Mouse (Mus musculus) liver, embryonic 13.5 days (tissue): ENCODE results near the gene Cyb5rl. TPM values are rescaled to one million over a fixed set of nuclear protein-coding genes. Genes with fewer than 3 reads are reported as not detected.
A peak's percentile ranks its signal among the peaks of the same experiment; 100 is the strongest.

Source experiments
- ATAC-seq: fragments of 200-750 bp; cut with Nextera tagmentation; 2 replicates; pipeline ENCODE4 v1.8.0; 2017; ENCODE audit warnings: low read depth, mild to moderate bottlenecking, moderate number of reproducible peaks, moderate library complexity
- DNase-seq: peaks from one replicate; pipeline ENCODE4 v3.0.0; 2022
- H3K27ac ChIP-seq: fragments of 300-500 bp; sonication (generic); 2 replicates; pipeline ENCODE4 v1.5.1; 2015; ENCODE audit warnings: moderate library complexity, mild to moderate bottlenecking, inconsistent platforms
- H3K27me3 ChIP-seq: fragments of 300-500 bp; sonication (generic); 2 replicates; pipeline ENCODE4 v1.6.1; 2015; ENCODE audit warnings: mild to moderate bottlenecking, inconsistent platforms
- H3K36me3 ChIP-seq: fragments of 300-500 bp; sonication (generic); 2 replicates; pipeline ENCODE4 v1.6.1; 2015; ENCODE audit warnings: mild to moderate bottlenecking, inconsistent platforms
- H3K4me1 ChIP-seq: fragments of 300-500 bp; sonication (generic); replicated peaks from 2 replicates; pipeline ENCODE4 v1.6.1; 2015; ENCODE audit warnings: inconsistent platforms
- H3K4me2 ChIP-seq: fragments of 300-500 bp; sonication (generic); 2 replicates; pipeline ENCODE4 v1.6.1; 2015; ENCODE audit warnings: inconsistent platforms, mild to moderate bottlenecking, moderate library complexity
- H3K4me3 ChIP-seq: fragments of 300-500 bp; sonication (generic); replicated peaks from 2 replicates; pipeline ENCODE4 v1.5.1; 2015; ENCODE audit warnings: mild to moderate bottlenecking, inconsistent platforms
- H3K9ac ChIP-seq: fragments of 300-500 bp; sonication (generic); 2 replicates; pipeline ENCODE4 v1.6.1; 2015; ENCODE audit warnings: mild to moderate bottlenecking, inconsistent platforms
- H3K9me3 ChIP-seq: fragments of 300-500 bp; sonication (generic); replicated peaks from 2 replicates; pipeline ENCODE4 v1.6.1; 2016; ENCODE audit warnings: inconsistent platforms
- WGBS: fragments of 180-500 bp; shearing (Covaris S2); methylation state at CpG from one replicate; pipeline ENCODE4 v1.1.7; 2015; ENCODE audit not compliant: insufficient replicate concordance; 5-methylcytosine and 5-hydroxymethylcytosine counted together
- polyA plus RNA-seq: library from polyadenylated mRNA; unstranded; fragments of >200 nt; fragmentation: Nextera tagmentation; extraction: Ambion mirVana; gene quantifications from 2 replicates; pipeline ENCODE4 v1.2.1, GENCODE M21; 2015

The Cyb5rl gene
- polyA plus RNA-seq: 2.6 and 2.8 TPM in 2 replicates

- DNase-seq: peak; percentile 97
- H3K4me2 ChIP-seq: peak within 1 kb of the TSS; percentile 99
- peaks cover 31% of the 10 kb centered on the region for H3K36me3 ChIP-seq
- no peak within 1 kb of the TSS for H3K27ac ChIP-seq
- peak within 1 kb of the TSS; percentile 85 for H3K4me3 ChIP-seq
- ATAC-seq: peak; percentile 94
- peaks cover 34% of the 10 kb centered on the region for H3K4me1 ChIP-seq
- H3K27me3 ChIP-seq: no peaks in the 10 kb centered on the region
- WGBS: under 1% methylated on average over 60 of the region's 60 CpGs
- no peaks in the 10 kb centered on the region for H3K9me3 ChIP-seq
- peak within 1 kb of the TSS; percentile 86 for H3K9ac ChIP-seq
Observed at GRCm38 (mm10) chr4:107066252-107067124, at the start of gene Cyb5rl, which contains the start of gene Mrpl37. Gene Cyb5rl (plus strand): TSS chr4:107066988. Gene Mrpl37 (minus strand): TSS chr4:107066868.

GRCm38 (mm10) chr4:107017257-107017656 lies 49.5 kb upstream of the Cyb5rl start:
- Histone ChIP-seq H3K27me3 (no peaks in the 10 kb centered on the region), H3K4me1 (peaks cover 59% of the 10 kb centered on the region), H3K4me3 (no peak overlapping the region), H3K4me2 (no peak overlapping the region), H3K27ac (no peak overlapping the region), H3K36me3 (peaks cover 36% of the 10 kb centered on the region), H3K9ac (no peak overlapping the region), H3K9me3 (no peaks in the 10 kb centered on the region)
- ATAC-seq (no peak), DNase-seq (no peak)

GRCm38 (mm10) chr4:107018521-107018920 lies 48.3 kb upstream of the Cyb5rl start:
- no peak overlapping the region for H3K4me2 ChIP-seq
- WGBS: 80% methylated on average over 3 of the region's 3 CpGs
- 0 out of 2 replicates have a peak overlapping the region, but pooled peaks have one; percentile 15 for H3K27ac ChIP-seq
- H3K4me1 ChIP-seq: peaks cover 50% of the 10 kb centered on the region
- ATAC-seq: no peak
- no peak for DNase-seq
- no peaks in the 10 kb centered on the region for H3K9me3 ChIP-seq
- H3K4me3 ChIP-seq: no peak overlapping the region
- H3K27me3 ChIP-seq: no peaks in the 10 kb centered on the region
- no peak overlapping the region for H3K9ac ChIP-seq
- peaks cover 28% of the 10 kb centered on the region for H3K36me3 ChIP-seq

- Histone ChIP-seq H3K27me3 (no peaks in the 10 kb centered on the region), H3K4me3 (no peak overlapping the region), H3K4me2 (no peak overlapping the region), H3K36me3 (peaks cover 23% of the 10 kb centered on the region), H3K27ac (peak overlapping the region; percentile 15; the same call in 1 of the 2 replicates), H3K9ac (no peak overlapping the region), H3K4me1 (peaks cover 46% of the 10 kb centered on the region), H3K9me3 (no peaks in the 10 kb centered on the region)
- 77% methylated on average over 7 of the region's 7 CpGs for WGBS
- ATAC-seq: no peak
- DNase-seq: no peak
Observed at GRCm38 (mm10) chr4:107019027-107019426, 47.8 kb upstream of the Cyb5rl start.

- Histone ChIP-seq H3K4me1 (peaks cover 46% of the 10 kb centered on the region), H3K36me3 (peaks cover 23% of the 10 kb centered on the region), H3K27me3 (no peaks in the 10 kb centered on the region), H3K4me3 (no peak overlapping the region), H3K4me2 (no peak overlapping the region), H3K9me3 (no peaks in the 10 kb centered on the region), H3K27ac (no peak overlapping the region), H3K9ac (no peak overlapping the region)
- no peak for ATAC-seq
- 61% methylated on average over 5 of the region's 5 CpGs for WGBS
- DNase-seq: no peak
Observed at GRCm38 (mm10) chr4:107020287-107021000, 46.3 kb upstream of the Cyb5rl start.

GRCm38 (mm10) chr4:107021464-107021863 lies 45.3 kb upstream of the Cyb5rl start:
- Histone ChIP-seq H3K4me3 (no peak overlapping the region), H3K9ac (no peak overlapping the region), H3K9me3 (no peaks in the 10 kb centered on the region), H3K4me1 (peaks cover 40% of the 10 kb centered on the region), H3K4me2 (no peak overlapping the region), H3K27ac (no peak overlapping the region), H3K36me3 (peaks cover 17% of the 10 kb centered on the region), H3K27me3 (no peaks in the 10 kb centered on the region)
- WGBS: 74% methylated on average over 3 of the region's 3 CpGs
- DNase-seq (no peak), ATAC-seq (no peak)

GRCm38 (mm10) chr4:107024899-107025298 lies 41.9 kb upstream of the Cyb5rl start:
- DNase-seq (no peak), ATAC-seq (no peak)
- Histone ChIP-seq H3K4me3 (no peak overlapping the region), H3K9ac (no peak overlapping the region), H3K36me3 (peaks cover 42% of the 10 kb centered on the region), H3K27me3 (no peaks in the 10 kb centered on the region), H3K4me1 (peaks cover 18% of the 10 kb centered on the region), H3K4me2 (no peak overlapping the region), H3K27ac (no peak overlapping the region), H3K9me3 (no peaks in the 10 kb centered on the region)
- 81% methylated on average over 7 of the region's 7 CpGs for WGBS

GRCm38 (mm10) chr4:107025369-107025768 lies 41.4 kb upstream of the Cyb5rl start:
- H3K27ac ChIP-seq: no peak overlapping the region
- no peaks in the 10 kb centered on the region for H3K9me3 ChIP-seq
- no peak overlapping the region for H3K9ac ChIP-seq
- no peak overlapping the region for H3K4me3 ChIP-seq
- peaks cover 14% of the 10 kb centered on the region for H3K4me1 ChIP-seq
- no peak overlapping the region for H3K4me2 ChIP-seq
- ATAC-seq: no peak
- peaks cover 47% of the 10 kb centered on the region for H3K36me3 ChIP-seq
- 87% methylated on average over 5 of the region's 5 CpGs for WGBS
- no peaks in the 10 kb centered on the region for H3K27me3 ChIP-seq
- DNase-seq: no peak

- peaks cover 4% of the 10 kb centered on the region for H3K4me1 ChIP-seq
- no peak overlapping the region for H3K27ac ChIP-seq
- 66% methylated on average over 8 of the region's 8 CpGs for WGBS
- H3K27me3 ChIP-seq: no peaks in the 10 kb centered on the region
- H3K9ac ChIP-seq: no peak overlapping the region
- no peak for DNase-seq
- H3K9me3 ChIP-seq: no peaks in the 10 kb centered on the region
- H3K4me2 ChIP-seq: no peak overlapping the region
- no peak for ATAC-seq
- no peak overlapping the region for H3K4me3 ChIP-seq
- peaks cover 58% of the 10 kb centered on the region for H3K36me3 ChIP-seq
Observed at GRCm38 (mm10) chr4:107026451-107026850, 40.3 kb upstream of the Cyb5rl start.

- Histone ChIP-seq H3K4me3 (no peak overlapping the region), H3K36me3 (peaks cover 93% of the 10 kb centered on the region), H3K4me1 (no peaks in the 10 kb centered on the region), H3K9ac (no peak overlapping the region), H3K9me3 (no peaks in the 10 kb centered on the region), H3K27me3 (no peaks in the 10 kb centered on the region), H3K27ac (no peak overlapping the region), H3K4me2 (no peak overlapping the region)
- ATAC-seq (no peak), DNase-seq (no peak)
- WGBS: 85% methylated on average over 4 of the region's 4 CpGs
Observed at GRCm38 (mm10) chr4:107035689-107036088, 31.1 kb upstream of the Cyb5rl start.

GRCm38 (mm10) chr4:107036985-107037384 lies 29.8 kb upstream of the Cyb5rl start:
- ATAC-seq (no peak), DNase-seq (no peak)
- H3K36me3 ChIP-seq: peaks cover 93% of the 10 kb centered on the region
- no peak overlapping the region for H3K4me2 ChIP-seq
- no peaks in the 10 kb centered on the region for H3K27me3 ChIP-seq
- WGBS: 92% methylated on average over 2 of the region's 2 CpGs
- no peaks in the 10 kb centered on the region for H3K4me1 ChIP-seq
- no peak overlapping the region for H3K9ac ChIP-seq
- H3K27ac ChIP-seq: no peak overlapping the region
- H3K4me3 ChIP-seq: no peak overlapping the region
- no peaks in the 10 kb centered on the region for H3K9me3 ChIP-seq
